Mouse (Mus musculus): ENCODE measurements at regions not wholly inside any gene's neighbourhood (a gene's known extent, or its start where the extent isn't known, plus 50 kb on each side); places are given as distances from the start of the nearest gene placed in this dataset.
"Not testable (repeated sequence)": the region's sequence is repeated elsewhere in the genome, so short reads cannot be mapped to it uniquely, and the experiment has no call there.

- DNase-seq (ENCODE audit: low read depth, low spot score): not testable (repeated sequence)
These were observed 367.4 kb downstream of the Gm9008 start for GRCm38 (mm10) chr6:76130201-76130600.

GRCm38 (mm10) chr6:76115758-76116157 is 381.8 kb downstream of the Gm9008 start:
- no peak for DNase-seq (ENCODE audit: low read depth, low spot score)

- DNase-seq (ENCODE audit: low read depth, low spot score): peak; percentile 17
These were observed 383.2 kb downstream of the Gm9008 start for GRCm38 (mm10) chr6:76114346-76114745.

- no peak for DNase-seq (ENCODE audit: low read depth, low spot score)
These were observed 432.2 kb downstream of the Gm9008 start for GRCm38 (mm10) chr6:76065383-76065782.

- no peak for DNase-seq (ENCODE audit: low read depth, low spot score)
These were observed 444.8 kb downstream of the Gm9008 start for GRCm38 (mm10) chr6:76052652-76053313.

- DNase-seq (ENCODE audit: low read depth, low spot score): no peak
These were observed 489.7 kb downstream of the Gm9008 start for GRCm38 (mm10) chr6:76007783-76008406.

Measured in retina, postnatal 7 days (tissue).